Mouse (Mus musculus) embryonic facial prominence, embryonic 11.5 days (tissue): ENCODE results near the gene Myh9. TPM values are rescaled to one million over a fixed set of nuclear protein-coding genes. Genes with fewer than 3 reads are reported as not detected.
A peak's percentile ranks its signal among the peaks of the same experiment; 100 is the strongest.

Experiments
- ATAC-seq: fragments of 200-750 bp; cut with Nextera tagmentation; replicated peaks from 2 replicates; pipeline ENCODE4 v1.8.0; 2017; ENCODE audit warnings: low read depth; ENCODE audit not compliant: insufficient number of reproducible peaks, low FRiP score, low TSS enrichment
- DNase-seq: peaks from one replicate; pipeline ENCODE4 v3.0.0-alpha.2; 2015; ENCODE audit warnings: low spot score
- H3K27ac ChIP-seq: fragments of 300-500 bp; sonication (generic); replicated peaks from 2 replicates; pipeline ENCODE4 v1.5.1; 2014; ENCODE audit warnings: mild to moderate bottlenecking, low read depth, low read length, control low read depth
- H3K27me3 ChIP-seq: fragments of 300-500 bp; sonication (generic); 2 replicates; pipeline ENCODE4 v1.6.1; 2014; ENCODE audit warnings: mild to moderate bottlenecking, low read length, moderate library complexity, mixed read lengths; ENCODE audit not compliant: control insufficient read depth, insufficient read depth
- H3K36me3 ChIP-seq: fragments of 300-500 bp; sonication (generic); replicated peaks from 2 replicates; pipeline ENCODE4 v1.6.1; 2014; ENCODE audit warnings: low read depth, mild to moderate bottlenecking, low read length, moderate library complexity, mixed read lengths; ENCODE audit not compliant: control insufficient read depth, insufficient read depth
- H3K4me1 ChIP-seq: fragments of 300-500 bp; sonication (generic); 2 replicates; pipeline ENCODE4 v1.6.1; 2014; ENCODE audit warnings: low read length, mixed read lengths; ENCODE audit not compliant: control insufficient read depth, insufficient read depth
- H3K4me2 ChIP-seq: fragments of 300-500 bp; sonication (generic); 2 replicates; pipeline ENCODE4 v1.6.1; 2014; ENCODE audit warnings: low read depth, mild to moderate bottlenecking, control low read depth, low read length, moderate library complexity
- H3K4me3 ChIP-seq: fragments of 300-500 bp; sonication (generic); 2 replicates; pipeline ENCODE4 v1.5.1; 2014; ENCODE audit warnings: low read depth, low read length, control low read depth
- H3K9ac ChIP-seq: fragments of 300-500 bp; sonication (generic); replicated peaks from 2 replicates; pipeline ENCODE4 v1.6.1; 2014; ENCODE audit warnings: mild to moderate bottlenecking, control low read depth, low read length
- H3K9me3 ChIP-seq: fragments of 300-500 bp; sonication (generic); replicated peaks from 2 replicates; pipeline ENCODE4 v1.6.1; 2016; ENCODE audit warnings: mild to moderate bottlenecking, low read length, inconsistent platforms, mixed read lengths; ENCODE audit not compliant: control insufficient read depth
- WGBS: fragments of 180-500 bp; shearing (Covaris S2); extraction: QIAGEN DNeasy Blood & Tissue Kit; methylation state at CpG from one replicate; pipeline ENCODE4 v1.1.7; 2014; 5-methylcytosine and 5-hydroxymethylcytosine counted together
- polyA plus RNA-seq: library from polyadenylated mRNA; unstranded; fragments of >200 nt; fragmentation: Nextera tagmentation; extraction: Ambion mirVana; gene quantifications from 2 replicates; pipeline ENCODE4 v1.2.1, GENCODE M21; 2014

Myh9 gene
- 23.4 and 25.1 TPM in 2 replicates for polyA plus RNA-seq

DNA sequence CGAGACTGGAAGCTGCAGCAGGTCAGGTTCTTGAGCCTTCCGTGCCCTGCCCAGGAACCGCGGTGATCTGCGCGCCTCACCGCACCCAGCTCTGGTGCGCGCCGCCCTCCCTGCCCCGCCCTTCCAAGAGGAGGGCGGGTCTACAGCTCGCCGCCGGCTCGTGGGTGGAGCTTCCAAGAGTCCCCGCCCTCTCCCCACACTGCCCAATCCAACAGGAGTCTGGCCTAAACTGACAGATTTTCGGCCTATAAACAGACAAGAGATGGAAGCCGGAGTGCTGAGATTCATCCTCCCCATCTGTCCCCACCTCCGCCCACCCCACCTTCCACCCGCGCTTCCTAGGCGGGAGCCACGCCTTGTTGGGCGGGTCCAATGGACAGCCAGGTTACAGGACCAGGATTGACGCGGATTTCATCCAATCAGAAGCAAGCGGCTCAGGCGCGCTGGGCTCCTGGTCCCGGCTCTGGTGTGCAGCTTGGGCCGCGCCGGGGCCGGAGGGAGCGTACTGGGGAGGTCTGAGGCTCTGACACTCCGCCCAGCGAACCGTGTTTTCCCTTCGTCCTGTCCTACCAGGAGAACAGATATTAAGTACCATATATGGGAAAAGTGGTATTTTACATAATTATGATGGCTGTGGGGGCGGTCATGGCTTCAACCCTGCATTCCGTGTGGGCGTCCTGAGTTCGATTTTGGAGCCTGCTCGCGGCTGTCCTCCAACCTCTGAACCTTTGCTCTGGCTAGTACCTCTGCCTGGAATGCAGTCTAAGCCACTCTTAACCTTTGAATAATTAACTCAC, at the start of gene Myh9:
Myh9 (minus strand) TSS at position 129 of the 797 bp plus-strand sequence.
- peak within 1 kb of the TSS; percentile 82 for H3K9ac ChIP-seq

DNA sequence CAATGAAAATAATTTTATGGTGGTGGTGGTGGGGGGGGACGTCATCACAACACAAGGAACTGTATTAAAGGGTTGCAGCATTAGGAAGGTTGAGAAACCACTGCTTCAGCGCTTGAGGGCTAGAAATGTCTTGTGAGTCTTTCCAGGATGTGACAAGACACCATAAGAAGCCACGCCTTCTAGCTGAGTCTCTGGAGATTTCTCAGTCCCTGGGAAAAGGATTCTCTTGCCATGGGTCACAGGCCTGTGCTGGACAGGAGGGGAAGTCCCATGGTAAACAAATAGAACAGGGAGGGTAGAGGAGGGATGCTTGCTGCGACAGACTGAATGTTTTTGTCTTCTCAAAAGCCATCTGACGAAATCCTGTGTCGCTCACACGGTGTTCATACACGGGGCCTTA, 49.8 kb upstream of the Myh9 start:
- no peaks in the 10 kb centered on the region for H3K4me1 ChIP-seq
- no peaks in the 10 kb centered on the region for H3K9me3 ChIP-seq
- no peaks in the 10 kb centered on the region for H3K36me3 ChIP-seq
- H3K27me3 ChIP-seq, result no peaks in the 10 kb centered on the region
- H3K27ac ChIP-seq, result no peak overlapping the region
- H3K4me2 ChIP-seq, result no peak overlapping the region
- ATAC-seq (no peak), DNase-seq (no peak)
- WGBS, result 78% methylated on average over 8 of the region's 8 CpGs
- no peak overlapping the region for H3K9ac ChIP-seq
- no peak overlapping the region for H3K4me3 ChIP-seq

More for the DNA sequence above, at the start of gene Myh9:
- DNase-seq (peak; percentile 100), ATAC-seq (peak; percentile 98)
- no peaks in the 10 kb centered on the region for H3K9me3 ChIP-seq
- WGBS, result under 1% methylated on average over 37 of the region's 46 CpGs
- H3K4me1 ChIP-seq, result peaks cover 2% of the 10 kb centered on the region; the same call in 1 of the 2 replicates
- H3K27me3 ChIP-seq, result no peaks in the 10 kb centered on the region
- peak within 1 kb of the TSS; percentile 92 for H3K4me3 ChIP-seq
- H3K36me3 ChIP-seq, result no peaks in the 10 kb centered on the region
- peak within 1 kb of the TSS; percentile 83 for H3K4me2 ChIP-seq
- H3K27ac ChIP-seq, result peak within 1 kb of the TSS; percentile 66

DNA sequence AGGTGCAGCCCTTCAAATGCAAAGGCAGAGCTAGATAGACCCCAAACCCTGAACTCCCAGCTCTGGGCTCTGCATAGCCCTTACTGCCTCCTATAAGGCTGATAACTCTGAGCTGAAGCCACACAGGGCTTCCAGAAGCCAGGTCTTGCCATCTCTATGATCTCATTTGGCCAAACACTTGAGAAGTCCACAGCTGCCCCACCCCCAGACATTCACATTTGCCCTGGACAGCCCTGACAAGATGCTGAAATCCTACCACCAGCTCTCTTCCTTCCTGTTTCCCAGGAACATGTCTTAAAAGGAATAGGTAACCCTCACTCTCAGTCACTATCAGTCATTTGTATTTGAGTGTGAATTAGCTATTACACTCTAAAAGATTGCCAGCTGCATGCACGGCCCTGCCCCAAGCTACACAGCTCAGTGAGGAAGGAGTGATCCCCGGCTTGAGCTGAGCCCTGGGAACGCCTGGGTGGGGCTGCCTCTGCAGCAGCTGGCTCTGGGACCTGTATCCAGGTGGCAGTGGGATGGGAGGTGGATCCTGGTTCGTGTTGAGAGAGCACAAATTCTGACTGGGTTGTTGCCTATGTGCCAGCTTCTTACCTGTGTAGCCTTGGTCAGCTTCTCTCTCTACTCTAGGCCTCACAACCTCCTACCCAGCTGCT, 47.9 kb upstream of the Myh9 start:
- ATAC-seq, result no peak
- no peak overlapping the region for H3K4me3 ChIP-seq
- no peak overlapping the region for H3K9ac ChIP-seq
- WGBS, result 46% methylated on average over 4 of the region's 4 CpGs
- no peaks in the 10 kb centered on the region for H3K9me3 ChIP-seq
- no peaks in the 10 kb centered on the region for H3K4me1 ChIP-seq
- no peaks in the 10 kb centered on the region for H3K27me3 ChIP-seq
- H3K36me3 ChIP-seq, result no peaks in the 10 kb centered on the region
- no peak for DNase-seq
- H3K4me2 ChIP-seq, result no peak overlapping the region
- H3K27ac ChIP-seq, result no peak overlapping the region

- H3K27ac ChIP-seq, result no peak overlapping the region
Observed at GRCm38 (mm10) chr15:77888286-77888685, 46.3 kb upstream of the Myh9 start.

DNA sequence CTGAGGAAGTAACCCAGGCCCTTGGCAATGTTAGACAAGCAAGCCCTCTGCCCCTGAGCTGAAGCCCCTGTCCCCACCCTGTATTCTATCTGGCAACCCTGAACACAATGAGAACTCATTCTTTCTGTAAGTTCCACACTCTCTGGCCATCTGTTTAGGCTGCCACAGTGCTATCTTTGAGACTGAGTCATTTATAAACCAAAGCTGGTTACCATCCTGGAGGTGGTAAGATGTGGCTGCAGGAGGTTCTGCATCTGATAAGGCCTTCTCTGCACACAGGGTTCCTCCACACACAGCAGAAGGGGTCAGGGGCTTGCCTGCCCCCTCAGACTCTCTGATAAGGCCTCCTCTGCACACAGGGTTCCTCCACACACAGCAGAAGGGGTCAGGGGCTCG, 45.1 kb upstream of the Myh9 start:
- Histone ChIP-seq H3K27me3 (no peaks in the 10 kb centered on the region), H3K27ac (no peak overlapping the region), H3K36me3 (no peaks in the 10 kb centered on the region), H3K4me2 (no peak overlapping the region), H3K4me1 (peaks cover 9% of the 10 kb centered on the region; the same call in 1 of the 2 replicates), H3K9ac (no peak overlapping the region), H3K4me3 (no peak overlapping the region), H3K9me3 (no peaks in the 10 kb centered on the region)
- ATAC-seq (no peak), DNase-seq (no peak)
- 58% methylated on average over 1 of the region's 1 CpGs for WGBS

More at GRCm38 (mm10) chr15:77888286-77888685, 46.3 kb upstream of the Myh9 start:
- 46% methylated on average over 7 of the region's 7 CpGs for WGBS
- H3K27me3 ChIP-seq, result no peaks in the 10 kb centered on the region
- no peaks in the 10 kb centered on the region for H3K36me3 ChIP-seq
- H3K4me2 ChIP-seq, result no peak overlapping the region
- H3K4me3 ChIP-seq, result no peak overlapping the region
- ATAC-seq (no peak), DNase-seq (no peak)
- H3K4me1 ChIP-seq, result peaks cover 4% of the 10 kb centered on the region; the same call in 1 of the 2 replicates
- no peaks in the 10 kb centered on the region for H3K9me3 ChIP-seq
- no peak overlapping the region for H3K9ac ChIP-seq

DNA sequence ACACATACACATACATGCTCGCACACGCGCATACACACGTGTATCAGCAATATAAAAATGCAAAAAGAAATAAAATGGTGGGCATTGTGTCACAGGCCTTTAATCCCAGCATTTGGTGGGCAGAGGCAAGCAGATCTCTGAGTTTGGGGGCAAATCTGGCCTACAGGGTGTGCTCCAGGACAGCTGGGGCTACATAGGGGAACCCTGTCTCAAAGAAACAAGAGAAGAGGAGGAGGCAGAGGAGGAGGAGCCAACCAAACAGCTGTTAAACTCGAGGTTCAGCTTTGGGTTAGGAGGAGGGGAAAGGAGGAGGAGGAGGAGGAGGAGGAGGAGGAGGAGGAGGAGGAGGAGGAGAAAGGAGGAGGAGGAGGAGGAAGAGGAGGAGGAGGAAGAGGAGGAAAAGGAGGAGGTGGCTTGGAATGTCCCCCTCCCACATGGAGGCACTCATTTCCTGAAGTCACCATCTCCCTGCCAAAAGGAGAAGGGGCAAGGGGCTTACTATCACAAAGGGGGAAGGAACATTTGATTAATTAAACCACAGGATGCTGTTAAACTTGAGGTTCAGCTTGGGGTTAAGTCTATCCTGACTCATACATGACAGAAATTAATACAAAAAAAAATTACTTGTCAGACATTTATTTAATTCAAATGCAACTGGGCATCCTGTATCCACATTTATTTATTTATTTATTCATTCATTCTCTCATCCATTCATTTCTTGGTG, 44.6 kb upstream of the Myh9 start:
- Histone ChIP-seq H3K9me3 (no peaks in the 10 kb centered on the region), H3K27ac (no peak overlapping the region), H3K4me1 (peaks cover 9% of the 10 kb centered on the region; the same call in 1 of the 2 replicates), H3K27me3 (no peaks in the 10 kb centered on the region), H3K4me2 (no peak overlapping the region), H3K4me3 (no peak overlapping the region), H3K9ac (no peak overlapping the region), H3K36me3 (no peaks in the 10 kb centered on the region)
- no peak for ATAC-seq
- 82% methylated on average over 5 of the region's 5 CpGs for WGBS
- no peak for DNase-seq

DNA sequence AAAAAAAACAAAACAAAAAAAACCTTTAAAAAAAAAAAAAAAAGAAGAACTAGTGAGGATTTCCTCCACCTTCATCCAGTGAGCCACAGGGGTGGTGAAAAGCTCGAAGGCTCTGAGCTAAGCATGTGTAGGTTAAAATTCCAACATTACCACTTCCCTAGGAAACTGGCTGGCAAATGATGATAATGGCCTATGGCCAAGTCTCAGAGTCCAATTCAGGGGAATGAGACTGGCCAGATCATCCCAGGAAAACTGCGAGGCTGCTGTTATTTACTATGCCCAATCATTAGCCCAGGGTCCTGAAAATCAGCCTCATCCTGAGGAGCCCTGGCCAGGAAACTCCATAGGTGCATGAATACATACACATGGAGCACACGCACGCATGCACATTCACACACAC, 44.0 kb upstream of the Myh9 start:
- peaks cover 9% of the 10 kb centered on the region; the same call in 1 of the 2 replicates for H3K4me1 ChIP-seq
- H3K9me3 ChIP-seq, result no peaks in the 10 kb centered on the region
- no peaks in the 10 kb centered on the region for H3K36me3 ChIP-seq
- H3K4me3 ChIP-seq, result no peak overlapping the region
- H3K4me2 ChIP-seq, result no peak overlapping the region
- H3K27ac ChIP-seq, result no peak overlapping the region
- ATAC-seq (no peak), DNase-seq (no peak)
- 86% methylated on average over 4 of the region's 4 CpGs for WGBS
- H3K9ac ChIP-seq, result no peak overlapping the region
- no peaks in the 10 kb centered on the region for H3K27me3 ChIP-seq
